Mouse (Mus musculus): ENCODE results near the gene Trim12c.

DNA sequence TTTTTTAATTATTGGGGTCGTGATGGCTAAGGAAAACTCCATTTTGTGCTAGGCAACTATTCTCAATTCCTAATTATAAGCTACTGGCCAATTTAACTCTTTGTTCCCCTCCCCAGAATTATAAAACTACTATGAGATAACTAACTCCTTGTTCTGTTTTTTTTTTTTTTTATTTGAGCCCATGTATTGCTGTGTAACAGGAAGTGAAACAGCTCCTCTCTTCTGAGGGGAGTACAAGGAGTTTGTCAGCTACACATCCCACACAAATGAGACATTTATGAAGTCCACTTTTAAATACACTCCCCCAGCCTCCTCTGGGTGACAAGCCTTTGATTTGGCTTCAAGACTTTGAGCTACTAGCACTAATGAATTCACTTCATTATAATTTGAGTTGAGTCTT is 45.3 kb upstream of the Trim12c start:
- TF ChIP-seq CTCF (conservative IDR thresholded peaks at IDR 0.05; ENCODE audit: low read length) = no peak
- TF ChIP-seq NANOG (IDR thresholded peaks at IDR 0.05; ENCODE audit: borderline replicate concordance, low read length) = no peak

Measured in E14TG2a.4 (cell line).